Mouse (Mus musculus): Measurements from ENCODE around the gene Gm19345. TPM values are rescaled to one million over a fixed set of nuclear protein-coding genes. Genes with fewer than 3 reads are reported as not detected.
A peak's percentile ranks its signal among the peaks of the same experiment; 100 is the strongest.

Gm19345 gene
- polyA plus RNA-seq, 1 experiment = 0.05 TPM

DNA sequence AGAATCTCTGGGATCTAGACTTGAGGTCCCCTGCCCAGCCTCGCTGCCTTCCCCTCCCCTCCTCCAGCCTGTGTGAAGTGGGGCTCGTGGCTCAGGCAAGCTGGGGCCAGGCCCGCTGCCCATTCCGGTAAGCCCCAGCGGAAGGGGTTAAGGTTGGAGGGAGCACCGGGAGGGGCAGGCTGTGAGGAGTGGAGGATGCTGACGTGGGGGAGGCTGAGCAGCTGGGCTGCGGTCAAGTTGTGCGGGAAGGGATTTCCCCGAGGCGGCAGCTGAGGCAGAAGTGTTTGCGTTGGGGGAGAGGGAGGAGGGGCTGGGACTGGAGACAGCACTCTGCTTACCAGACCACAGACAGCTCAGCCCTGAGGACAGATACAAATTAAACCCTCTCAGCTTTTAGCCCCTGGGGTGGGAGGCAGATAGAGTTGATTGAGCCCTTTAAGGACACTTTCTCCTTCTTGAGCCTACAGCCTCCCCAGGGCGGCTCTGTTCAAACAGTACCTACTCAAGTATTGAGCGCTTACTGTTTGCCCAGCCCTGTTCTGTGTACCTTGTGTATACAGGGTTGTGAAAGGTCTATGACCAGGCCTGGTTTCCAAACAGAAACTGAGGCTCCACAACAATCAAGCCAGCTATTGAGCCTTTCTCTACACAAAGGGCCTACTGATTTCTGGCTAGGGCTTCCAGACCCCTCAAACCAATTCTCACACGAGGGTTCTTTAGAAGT is 34.3 kb upstream of the Gm19345 start:
- Histone ChIP-seq H3ac (ENCODE audit: control insufficient read depth, insufficient read length) (no peak overlapping the region), H3K4me3 (peak overlapping the region; percentile 56), H3K4me2 (ENCODE audit: low read depth) (peak overlapping the region; percentile 92), H3K27me3 (ENCODE audit: control insufficient read depth, insufficient read depth, insufficient read length) (no peaks in the 10 kb centered on the region), H3K79me2 (ENCODE audit: control insufficient read depth, insufficient read depth) (peaks cover 12% of the 10 kb centered on the region), H3K36me3 (ENCODE audit: control insufficient read depth, insufficient read depth) (no peaks in the 10 kb centered on the region)
- peak; percentile 88 for TF ChIP-seq TCF3 (IDR thresholded peaks at IDR 0.05; ENCODE audit: insufficient read length, low read depth)
- peak; percentile 98 to 99 (median 98) for TF ChIP-seq MYOG (IDR thresholded peaks at IDR 0.05; ENCODE audit: control insufficient read depth in 1 of 3, insufficient read depth in 1 of 3, insufficient read length in 2 of 3, low read depth in 2 of 3)
- peak; percentile 19 for TF ChIP-seq POLR2AphosphoS2 (IDR thresholded peaks at IDR 0.05; ENCODE audit: insufficient read length, low read depth)
- peak; percentile 75 to 98 (median 97) for TF ChIP-seq MYOD1 (IDR thresholded peaks at IDR 0.05; ENCODE audit: control insufficient read depth in 1 of 3, insufficient read length in 2 of 3, low read depth in 2 of 3)
- TF ChIP-seq E2F4 (IDR thresholded peaks at IDR 0.05; ENCODE audit: insufficient read depth) = no peak
- TF ChIP-seq CEBPB (IDR thresholded peaks at IDR 0.05; ENCODE audit: insufficient read depth, poor library complexity, severe bottlenecking) = no peak
- peak; percentile 97 for TF ChIP-seq TCF12 (IDR thresholded peaks at IDR 0.05; ENCODE audit: insufficient read depth, poor library complexity, severe bottlenecking)
- peak; percentile 49 for TF ChIP-seq POLR2A (IDR thresholded peaks at IDR 0.05; ENCODE audit: insufficient read length, low read depth)
- peak; percentile 12 for TF ChIP-seq SRF (IDR thresholded peaks at IDR 0.05; ENCODE audit: control insufficient read depth, insufficient read length, low read depth)

DNA sequence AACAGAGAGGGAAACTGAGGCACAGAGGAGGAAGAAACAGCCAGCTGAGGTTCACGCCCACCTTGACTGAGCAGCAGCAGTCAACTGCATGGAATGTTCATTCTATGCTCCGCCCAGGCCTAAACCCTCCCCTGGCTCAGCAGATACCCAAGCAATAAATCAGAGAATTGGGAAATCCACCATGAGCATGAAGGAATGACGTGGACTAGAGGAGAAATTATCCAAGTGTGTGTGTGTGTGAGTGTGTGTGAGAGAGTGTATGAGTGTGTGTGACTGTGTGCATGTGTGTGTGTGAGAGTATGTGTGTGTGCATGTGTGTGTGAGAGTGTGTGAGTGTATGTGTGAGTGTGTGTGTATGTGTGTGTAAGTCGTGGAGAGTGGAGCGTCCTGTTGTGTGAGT is 33.4 kb upstream of the Gm19345 start:
- no peaks in the 10 kb centered on the region for H3K27me3 ChIP-seq (ENCODE audit: control insufficient read depth, insufficient read depth, insufficient read length)
- H3K4me3 ChIP-seq = no peak overlapping the region
- no peaks in the 10 kb centered on the region for H3K36me3 ChIP-seq (ENCODE audit: control insufficient read depth, insufficient read depth)
- TF ChIP-seq MYOD1 (IDR thresholded peaks at IDR 0.05; ENCODE audit: control insufficient read depth in 1 of 3, insufficient read length in 2 of 3, low read depth in 2 of 3) (peak in 1 of 3 experiments; percentile 20), POLR2AphosphoS2 (IDR thresholded peaks at IDR 0.05; ENCODE audit: insufficient read length, low read depth) (peak; percentile 62), MYOG (IDR thresholded peaks at IDR 0.05; ENCODE audit: control insufficient read depth in 1 of 3, insufficient read depth in 1 of 3, insufficient read length in 2 of 3, low read depth in 2 of 3) (peak in 1 of 3 experiments; percentile 40), CEBPB (IDR thresholded peaks at IDR 0.05; ENCODE audit: insufficient read depth, poor library complexity, severe bottlenecking) (peak; percentile 89), POLR2A (IDR thresholded peaks at IDR 0.05; ENCODE audit: insufficient read length, low read depth) (no peak)
- peak overlapping the region; percentile 92 for H3K4me2 ChIP-seq (ENCODE audit: low read depth)
- no peak overlapping the region for H3ac ChIP-seq (ENCODE audit: control insufficient read depth, insufficient read length)
- H3K79me2 ChIP-seq (ENCODE audit: control insufficient read depth, insufficient read depth) = peaks cover 12% of the 10 kb centered on the region

GRCm38 (mm10) chr7:19818875-19819274 is 32.9 kb upstream of the Gm19345 start:
- Histone ChIP-seq H3K27me3 (ENCODE audit: control insufficient read depth, insufficient read depth, insufficient read length) (no peaks in the 10 kb centered on the region), H3K79me2 (ENCODE audit: control insufficient read depth, insufficient read depth) (peaks cover 12% of the 10 kb centered on the region), H3K4me3 (no peak overlapping the region), H3ac (ENCODE audit: control insufficient read depth, insufficient read length) (no peak overlapping the region), H3K4me2 (ENCODE audit: low read depth) (peak overlapping the region; percentile 92), H3K36me3 (ENCODE audit: control insufficient read depth, insufficient read depth) (no peaks in the 10 kb centered on the region)
- TF ChIP-seq USF1 (IDR thresholded peaks at IDR 0.05; ENCODE audit: low read depth) (no peak), REST (IDR thresholded peaks at IDR 0.05; ENCODE audit: insufficient read depth, insufficient read length) (no peak), TCF3 (IDR thresholded peaks at IDR 0.05; ENCODE audit: insufficient read length, low read depth) (no peak), MYOG (IDR thresholded peaks at IDR 0.05; ENCODE audit: control insufficient read depth in 1 of 3, insufficient read depth in 1 of 3, insufficient read length in 2 of 3, low read depth in 2 of 3) (no peak), MYOD1 (IDR thresholded peaks at IDR 0.05; ENCODE audit: control insufficient read depth in 1 of 3, insufficient read length in 2 of 3, low read depth in 2 of 3) (no peak), SRF (IDR thresholded peaks at IDR 0.05; ENCODE audit: control insufficient read depth, insufficient read length, low read depth) (no peak), E2F4 (IDR thresholded peaks at IDR 0.05; ENCODE audit: insufficient read depth) (no peak), MAX (IDR thresholded peaks at IDR 0.05; ENCODE audit: low read depth) (no peak), TCF12 (IDR thresholded peaks at IDR 0.05; ENCODE audit: insufficient read depth, poor library complexity, severe bottlenecking) (no peak), POLR2AphosphoS2 (IDR thresholded peaks at IDR 0.05; ENCODE audit: insufficient read length, low read depth) (no peak), POLR2A (IDR thresholded peaks at IDR 0.05; ENCODE audit: insufficient read length, low read depth) (no peak), CEBPB (IDR thresholded peaks at IDR 0.05; ENCODE audit: insufficient read depth, poor library complexity, severe bottlenecking) (no peak)

- peak overlapping the region; percentile 30 for H3K4me2 ChIP-seq (ENCODE audit: low read depth)
- H3K36me3 ChIP-seq (ENCODE audit: control insufficient read depth, insufficient read depth) = no peaks in the 10 kb centered on the region
- no peak overlapping the region for H3ac ChIP-seq (ENCODE audit: control insufficient read depth, insufficient read length)
- no peaks in the 10 kb centered on the region for H3K27me3 ChIP-seq (ENCODE audit: control insufficient read depth, insufficient read depth, insufficient read length)
- H3K79me2 ChIP-seq (ENCODE audit: control insufficient read depth, insufficient read depth) = peaks cover 12% of the 10 kb centered on the region
- H3K4me3 ChIP-seq = peak overlapping the region; percentile 26
- TF ChIP-seq USF1 (IDR thresholded peaks at IDR 0.05; ENCODE audit: low read depth) = no peak
- no peak for TF ChIP-seq MAX (IDR thresholded peaks at IDR 0.05; ENCODE audit: low read depth)
- TF ChIP-seq POLR2AphosphoS2 (IDR thresholded peaks at IDR 0.05; ENCODE audit: insufficient read length, low read depth) = no peak
- no peak for TF ChIP-seq MYOG (IDR thresholded peaks at IDR 0.05; ENCODE audit: control insufficient read depth in 1 of 3, insufficient read depth in 1 of 3, insufficient read length in 2 of 3, low read depth in 2 of 3)
These were observed 31.3 kb upstream of the Gm19345 start for GRCm38 (mm10) chr7:19820347-19821048.

All from myocyte (in vitro differentiated cells).